Mouse (Mus musculus): ENCODE measurements around the gene Gm9837. TPM values are rescaled to one million over a fixed set of nuclear protein-coding genes. Genes with fewer than 3 reads are reported as not detected.

Gene Gm9837
- total RNA-seq (2012; rRNA removed) (not detected in 2 replicates), total RNA-seq (2014; rRNA removed) (not detected in 2 replicates), polyA plus RNA-seq (2012; ENCODE audit: insufficient read length, low read depth) (not detected in 2 replicates)

GRCm38 (mm10) chr11:53469968-53470695 lies at the start of gene Gm9837:
Gm9837 (minus strand) TSS chr11:53470479.
- H3K4me1 ChIP-seq (ENCODE audit: control insufficient read depth in 1 of 2, insufficient read depth in 2 of 2) = peaks cover 0 to 3% of the 10 kb centered on the region in 2 experiments; a peak in 1 of 4 replicates
- no peaks in the 10 kb centered on the region for H3K79me2 ChIP-seq (replicated peaks; ENCODE audit: control insufficient read depth, extremely low read depth, insufficient read depth, poor library complexity, severe bottlenecking)
- in situ Hi-C loops (cut with MboI; ENCODE audit: low pct_ligation_motif_present, low pct_unique_long_range_greater_than_20kb, low sequenced_read_pairs) = loop anchor here (5.0 to 10.0 kb wide), 4 partner anchors 47 to 385 kb away; partner anchors contain the start of genes Gm12216 and Sept8
- DNase-seq (ENCODE audit: extremely low read depth) = peak; percentile 88
- H3K9ac ChIP-seq (ENCODE audit: insufficient read depth, low read depth) = no peak within 1 kb of the TSS
- H3K36me3 ChIP-seq (replicated peaks in 1 of 2; ENCODE audit: control insufficient read depth in 1 of 2, insufficient read depth in 1 of 2, low read length in 1 of 2) = no peaks in the 10 kb centered on the region
- TF ChIP-seq RAD21 (IDR thresholded peaks at IDR 0.05; ENCODE audit: low read depth, low read length) (no peak; the same call in none of the 2 replicates), ELF1 (IDR thresholded peaks at IDR 0.05; ENCODE audit: low read depth, low read length) (0 out of 2 replicates have a peak, but pooled peaks have one; percentile 13), TCF12 (IDR thresholded peaks at IDR 0.05; ENCODE audit: low read depth, low read length) (no peak), UBTF (IDR thresholded peaks at IDR 0.05; ENCODE audit: low read depth, low read length) (no peak; the same call in 1 of the 2 replicates), BHLHE40 (IDR thresholded peaks at IDR 0.05; ENCODE audit: low read depth, low read length) (no peak), USF1 (IDR thresholded peaks at IDR 0.05; ENCODE audit: low read depth, low read length) (no peak), E2F4 (IDR thresholded peaks at IDR 0.05; ENCODE audit: insufficient replicate concordance, low read depth, low read length) (no peak), EP300 (IDR thresholded peaks at IDR 0.05; ENCODE audit: low read length) (no peak), JUND (conservative IDR thresholded peaks at IDR 0.05; ENCODE audit: low read depth, low read length) (no peak), MYC (IDR thresholded peaks at IDR 0.05; ENCODE audit: low read depth, low read length) (no peak), ZKSCAN1 (IDR thresholded peaks at IDR 0.05; ENCODE audit: borderline replicate concordance, low read depth, low read length) (no peak), MAZ (IDR thresholded peaks at IDR 0.05; ENCODE audit: low read depth, low read length) (no peak), POLR2AphosphoS2 (IDR thresholded peaks at IDR 0.05; ENCODE audit: low read depth, low read length) (no peak), CHD1 (IDR thresholded peaks at IDR 0.05; ENCODE audit: low read depth, low read length) (no peak), MAX (IDR thresholded peaks at IDR 0.05; ENCODE audit: low read length) (no peak), NRF1 (IDR thresholded peaks at IDR 0.05; ENCODE audit: low read depth, low read length) (0 out of 2 replicates have a peak, but pooled peaks have one; percentile 35), CHD2 (IDR thresholded peaks at IDR 0.05; ENCODE audit: low read length) (no peak), NELFE (IDR thresholded peaks at IDR 0.05; ENCODE audit: low read depth, low read length) (no peak), HCFC1 (IDR thresholded peaks at IDR 0.05; ENCODE audit: low read depth, low read length) (no peak), CTCF (conservative IDR thresholded peaks at IDR 0.05 in 1 of 2, IDR thresholded peaks at IDR 0.05 in 1 of 2; ENCODE audit: low read depth in 2 of 2, low read length in 2 of 2) (peak; percentile 86 to 98), IRF4 (IDR thresholded peaks at IDR 0.05; ENCODE audit: low read depth, low read length) (no peak), SMC3 (IDR thresholded peaks at IDR 0.05; ENCODE audit: low read depth, low read length) (peak; percentile 98), MAFK (IDR thresholded peaks at IDR 0.05; ENCODE audit: insufficient replicate concordance, low read length) (no peak), GABPA (IDR thresholded peaks at IDR 0.05; ENCODE audit: insufficient replicate concordance, low read depth, low read length) (no peak), ZMIZ1 (IDR thresholded peaks at IDR 0.05; ENCODE audit: low read depth, low read length) (no peak), PAX5 (IDR thresholded peaks at IDR 0.05; ENCODE audit: low read length) (no peak), POLR2A (IDR thresholded peaks at IDR 0.05; ENCODE audit: low read depth, low read length) (no peak), ZNF384 (IDR thresholded peaks at IDR 0.05; ENCODE audit: low read depth, low read length) (no peak), TBP (conservative IDR thresholded peaks at IDR 0.05; ENCODE audit: low read depth, low read length) (no peak), MEF2A (IDR thresholded peaks at IDR 0.05; ENCODE audit: borderline replicate concordance, low read depth, low read length) (peak; percentile 16; the same call in 1 of the 2 replicates), RCOR1 (conservative IDR thresholded peaks at IDR 0.05; ENCODE audit: low read depth, low read length) (no peak), ZC3H11A (IDR thresholded peaks at IDR 0.05; ENCODE audit: low read depth, low read length) (peak; percentile 93), KAT2A (IDR thresholded peaks at IDR 0.05; ENCODE audit: insufficient replicate concordance, low read length) (no peak), USF2 (conservative IDR thresholded peaks at IDR 0.05; ENCODE audit: low read depth, low read length) (no peak), SIN3A (IDR thresholded peaks at IDR 0.05; ENCODE audit: low read length) (no peak), ETS1 (conservative IDR thresholded peaks at IDR 0.05; ENCODE audit: low read depth, low read length) (no peak), JUN (IDR thresholded peaks at IDR 0.05; ENCODE audit: insufficient read depth, low read depth, low read length) (no peak), MXI1 (IDR thresholded peaks at IDR 0.05; ENCODE audit: low read depth, low read length) (no peak)
- no peaks in the 10 kb centered on the region for H3K9me3 ChIP-seq (replicated peaks; ENCODE audit: low read length)
- H3K4me3 ChIP-seq (replicated peaks in 1 of 3; ENCODE audit: low read depth in 2 of 3, low read length in 2 of 3, poor library complexity in 1 of 3) = no peak within 1 kb of the TSS
- peak within 1 kb of the TSS; percentile 9 for H3K4me2 ChIP-seq (ENCODE audit: insufficient read depth, low read depth, poor library complexity, severe bottlenecking)
- dilution Hi-C loops (cut with MboI; ENCODE audit: extremely low pct_ligation_motif_present, extremely low pct_unique_long_range_greater_than_20kb, low sequenced_read_pairs) = no loop called here
- peaks cover 8% of the 10 kb centered on the region for H3K27me3 ChIP-seq (replicated peaks)
- H3K27ac ChIP-seq (ENCODE audit: insufficient read depth, low read depth) = no peak within 1 kb of the TSS

Measured in CH12.LX (cell line).